Mouse (Mus musculus) kidney, adult 2 months (tissue): ENCODE data around the gene Brms1l. TPM values are rescaled to one million over a fixed set of nuclear protein-coding genes. Genes with fewer than 3 reads are reported as not detected.

Source experiments
- DNase-seq: peaks from one replicate; pipeline ENCODE4 v3.0.0; 2021
- H3K27ac ChIP-seq: fragments of 200-500 bp; 2 replicates; pipeline ENCODE4 v1.5.1; 2012; ENCODE audit warnings: low read depth, low read length, control low read depth, inconsistent platforms; ENCODE audit not compliant: insufficient read depth
- H3K27me3 ChIP-seq: fragments of 200-500 bp; replicated peaks from 2 replicates; pipeline ENCODE4 v1.6.1; 2012; ENCODE audit warnings: mild to moderate bottlenecking, moderate library complexity, low read length, inconsistent platforms; ENCODE audit not compliant: control insufficient read depth, insufficient read depth
- H3K36me3 ChIP-seq: fragments of 200-500 bp; 2 replicates; pipeline ENCODE4 v1.6.1; 2012; ENCODE audit warnings: mild to moderate bottlenecking, moderate library complexity, low read length, inconsistent platforms; ENCODE audit not compliant: control insufficient read depth, insufficient read depth
- H3K4me1 ChIP-seq: fragments of 200-500 bp; 2 replicates; pipeline ENCODE4 v1.6.1; 2011; ENCODE audit warnings: low read length; ENCODE audit not compliant: control insufficient read depth, insufficient read depth
- H3K4me3 ChIP-seq: fragments of 200-500 bp; 2 replicates; pipeline ENCODE4 v1.5.1; 2011; ENCODE audit warnings: mild to moderate bottlenecking, low read depth, low read length, control low read depth; ENCODE audit not compliant: insufficient read depth
- CTCF ChIP-seq: fragments of 200-500 bp; conservative IDR thresholded peaks from 2 replicates; pipeline ENCODE4 v1.5.1; 2011; ENCODE audit warnings: low read depth, mild to moderate bottlenecking, control low read depth, low read length, moderate library complexity, mixed read lengths; ENCODE audit not compliant: insufficient read depth, insufficient read length
- POLR2A ChIP-seq: fragments of 200-500 bp; IDR thresholded peaks from one replicate; pipeline ENCODE4 v1.6.1; 2011; ENCODE audit warnings: low read depth, low read length, control low read depth
- WGBS: fragments of 180-500 bp; shearing (Covaris S2); methylation state at CpG from one replicate; pipeline ENCODE4 v1.1.7; 2018; 5-methylcytosine and 5-hydroxymethylcytosine counted together
- polyA plus RNA-seq: library from polyadenylated mRNA; depleted of rRNA; stranded (reverse); fragments of >200 nt; gene quantifications from 2 replicates; pipeline ENCODE4 v1.2.3, GENCODE M21; 2012; rRNA removed

Brms1l gene
- polyA plus RNA-seq, 1 experiment, result 15.1 TPM

GRCm38 (mm10) chr12:55912138-55912537, 76.0 kb downstream of the Brms1l start:
- DNase-seq, result peak; percentile 42
- 38% methylated on average over 3 of the region's 3 CpGs for WGBS
- no peaks in the 10 kb centered on the region for H3K27me3 ChIP-seq
- H3K4me3 ChIP-seq, result no peak overlapping the region
- H3K36me3 ChIP-seq, result no peaks in the 10 kb centered on the region
- TF ChIP-seq POLR2A (no peak), CTCF (no peak)
- no peak overlapping the region for H3K27ac ChIP-seq
- no peaks in the 10 kb centered on the region for H3K4me1 ChIP-seq

- Histone ChIP-seq H3K36me3 (no peaks in the 10 kb centered on the region), H3K4me3 (no peak overlapping the region), H3K27me3 (no peaks in the 10 kb centered on the region), H3K27ac (no peak overlapping the region), H3K4me1 (no peaks in the 10 kb centered on the region; the same call in 1 of the 2 replicates)
- TF ChIP-seq POLR2A, result no peak
- TF ChIP-seq CTCF, result no peak
- 76% methylated on average over 9 of the region's 9 CpGs for WGBS
- DNase-seq, result no peak
These were observed 77.1 kb downstream of the Brms1l start for GRCm38 (mm10) chr12:55913201-55913600.

DNA sequence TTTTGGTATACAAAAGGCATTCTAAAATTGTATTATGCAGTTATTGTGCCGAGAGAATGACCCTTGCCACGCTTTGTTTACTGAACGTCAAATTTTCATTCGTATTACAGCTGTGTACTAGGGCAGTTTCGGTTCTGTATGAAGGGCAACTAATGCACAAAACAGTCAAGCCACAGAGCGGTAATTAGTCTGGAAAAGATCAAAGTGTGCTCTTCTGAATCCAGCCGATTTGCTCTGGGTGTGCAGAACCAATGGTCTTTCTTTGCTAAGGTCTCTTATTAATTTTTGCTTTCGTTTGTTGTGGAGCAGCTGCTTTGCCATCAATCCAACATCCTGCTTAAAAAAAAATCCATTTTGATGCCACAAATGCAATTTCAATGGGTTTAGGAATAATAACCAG, 80.1 kb downstream of the Brms1l start:
- no peaks in the 10 kb centered on the region; the same call in 1 of the 2 replicates for H3K4me1 ChIP-seq
- 69% methylated on average over 8 of the region's 8 CpGs for WGBS
- H3K27me3 ChIP-seq, result no peaks in the 10 kb centered on the region
- H3K27ac ChIP-seq, result no peak overlapping the region
- no peak overlapping the region for H3K4me3 ChIP-seq
- no peak for DNase-seq
- H3K36me3 ChIP-seq, result no peaks in the 10 kb centered on the region
- TF ChIP-seq POLR2A, result no peak
- TF ChIP-seq CTCF, result no peak

- no peak for TF ChIP-seq CTCF
- TF ChIP-seq POLR2A, result no peak
- Histone ChIP-seq H3K27me3 (no peaks in the 10 kb centered on the region), H3K27ac (no peak overlapping the region), H3K4me3 (no peak overlapping the region), H3K36me3 (no peaks in the 10 kb centered on the region), H3K4me1 (no peaks in the 10 kb centered on the region; the same call in 1 of the 2 replicates)
- WGBS, result 90% methylated on average over 19 of the region's 19 CpGs
- DNase-seq, result no peak
These were observed 80.9 kb downstream of the Brms1l start for GRCm38 (mm10) chr12:55917020-55917419.

Other genes starting within 250 kb of the Brms1l start
- 0.09 TPM in 1 of 2 replicates, not detected in the other for gene Insm2, start 236.9 kb upstream of the Brms1l start, polyA plus RNA-seq
- 20.2 and 24.3 TPM in 2 replicates for gene Ralgapa1, start 15.2 kb upstream of the Brms1l start, polyA plus RNA-seq